Mouse (Mus musculus): ENCODE data around the gene Faim2.

Faim2 gene

DNA sequence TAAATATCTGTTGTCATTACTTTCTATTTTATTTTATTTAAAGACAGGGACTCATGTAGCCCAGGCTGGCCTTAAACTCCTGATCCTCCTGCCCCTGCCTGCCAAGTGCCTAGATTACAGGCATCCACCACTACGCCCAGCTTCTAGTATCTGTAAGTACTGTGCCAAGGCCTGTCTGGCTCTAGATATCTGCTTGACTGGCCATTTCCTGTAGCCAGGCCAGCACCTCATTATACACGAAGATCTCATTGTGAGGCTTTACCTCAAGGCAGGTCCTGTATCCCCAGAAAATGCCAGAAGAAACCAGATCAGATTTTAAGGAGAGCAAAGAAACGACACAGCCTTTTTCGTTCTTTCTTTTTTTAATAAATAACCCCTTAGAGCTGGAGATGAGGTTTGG is 58.2 kb downstream of the Faim2 start:
- no peak for DNase-seq (ENCODE audit: extremely low read depth, low read depth, low spot score)

- no peak for DNase-seq (ENCODE audit: extremely low read depth, low read depth, low spot score)
Observed at GRCm38 (mm10) chr15:99469067-99469466, 58.9 kb downstream of the Faim2 start.

DNA sequence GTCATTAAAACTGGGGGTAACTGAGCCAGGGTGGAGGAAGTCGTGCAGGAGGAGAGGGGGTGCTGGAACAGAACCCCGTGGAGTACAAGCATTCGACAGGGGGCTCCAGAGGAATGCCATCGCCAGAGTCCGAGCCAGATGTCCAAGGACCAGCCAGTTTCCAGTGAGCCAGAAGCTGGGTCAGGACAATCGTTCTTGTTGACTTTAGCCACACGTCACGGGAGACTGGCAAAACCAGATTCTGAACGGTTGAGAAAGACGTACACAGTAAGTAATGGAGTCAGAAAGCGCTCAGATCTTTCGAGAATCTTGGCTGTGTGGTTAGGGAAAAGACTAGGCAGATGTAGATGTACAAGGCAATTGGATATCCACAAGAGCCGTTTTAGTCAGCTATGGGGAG is 64.8 kb downstream of the Faim2 start:
- DNase-seq (ENCODE audit: extremely low read depth, low read depth, low spot score), result no peak

DNA sequence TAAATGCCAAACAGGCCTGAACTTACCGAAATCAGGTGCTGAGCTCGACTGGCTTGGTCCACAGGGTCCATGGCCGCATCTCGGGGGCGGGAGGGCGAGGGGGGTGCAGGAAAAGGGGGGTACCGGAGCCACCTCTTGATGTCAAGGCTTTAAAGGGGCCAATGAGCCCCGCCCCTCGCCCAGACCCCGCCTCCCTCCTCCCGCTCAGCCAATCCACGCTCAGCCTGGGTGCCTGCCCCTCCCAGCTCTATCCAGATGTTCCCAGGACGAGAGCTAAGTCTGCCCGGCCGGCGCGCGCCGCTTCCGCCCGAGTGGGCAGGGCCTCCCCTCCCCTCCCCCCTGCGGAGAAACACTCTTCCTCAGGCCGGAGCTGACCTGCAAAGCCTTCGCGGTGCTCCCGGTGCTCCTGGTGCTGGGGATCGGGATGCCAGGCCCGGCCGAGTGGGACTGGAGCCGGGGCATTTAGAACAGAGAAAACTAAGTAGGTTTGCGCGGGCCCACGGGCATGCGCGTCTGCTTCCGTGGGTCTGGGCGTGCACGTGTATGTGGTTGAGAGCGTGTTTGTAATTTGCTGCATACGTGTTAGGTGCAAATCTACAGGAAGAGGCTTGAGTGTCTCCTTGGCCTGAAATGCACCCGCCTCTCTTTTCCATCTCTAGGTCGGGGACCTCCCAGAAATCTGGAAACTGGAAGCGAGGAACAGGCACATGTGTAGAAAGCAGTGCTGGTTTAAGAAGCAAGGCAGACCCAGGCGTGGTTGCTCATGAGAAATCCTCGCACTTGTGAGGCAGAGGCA is 70.2 kb downstream of the Faim2 start, which contains the start of gene Nckap5l:
Gene Nckap5l (minus strand): TSS at position 143 of the 796 bp plus-strand sequence.
- DNase-seq (ENCODE audit: extremely low read depth, low read depth, low spot score), result no peak

DNA sequence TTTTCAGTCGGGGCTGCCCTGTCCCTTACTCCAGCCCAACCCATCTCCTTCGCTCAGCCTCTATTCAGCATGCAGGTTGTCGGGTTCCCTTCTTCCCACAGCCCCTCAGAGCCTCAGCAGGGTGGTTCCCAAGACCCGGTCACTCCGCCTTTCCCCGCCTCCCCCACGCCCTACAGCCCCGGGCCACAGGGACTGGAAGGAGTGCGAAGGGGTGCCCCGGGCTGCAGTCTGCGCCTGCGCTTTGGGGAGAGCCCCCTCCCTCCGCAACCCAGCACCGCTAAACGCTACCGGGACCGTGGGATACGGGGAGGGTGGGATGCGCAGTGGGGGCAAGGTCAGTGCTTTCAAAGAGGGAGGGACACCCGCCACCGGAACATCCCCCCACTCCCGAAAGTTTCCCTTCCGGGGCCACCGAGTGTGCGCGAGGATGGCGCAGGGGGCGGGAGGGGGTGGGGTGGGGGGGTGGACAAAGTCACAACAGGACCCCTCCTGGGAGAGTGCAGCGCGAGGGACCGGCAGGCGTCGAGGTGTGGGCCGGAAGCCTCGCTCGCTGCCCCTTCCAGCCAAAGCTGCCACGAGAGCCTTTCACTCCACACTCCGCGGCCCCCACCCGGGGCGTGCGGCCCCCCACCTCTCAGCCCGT is 70.9 kb downstream of the Faim2 start:
- DNase-seq (ENCODE audit: extremely low read depth, low read depth, low spot score), result no peak

DNA sequence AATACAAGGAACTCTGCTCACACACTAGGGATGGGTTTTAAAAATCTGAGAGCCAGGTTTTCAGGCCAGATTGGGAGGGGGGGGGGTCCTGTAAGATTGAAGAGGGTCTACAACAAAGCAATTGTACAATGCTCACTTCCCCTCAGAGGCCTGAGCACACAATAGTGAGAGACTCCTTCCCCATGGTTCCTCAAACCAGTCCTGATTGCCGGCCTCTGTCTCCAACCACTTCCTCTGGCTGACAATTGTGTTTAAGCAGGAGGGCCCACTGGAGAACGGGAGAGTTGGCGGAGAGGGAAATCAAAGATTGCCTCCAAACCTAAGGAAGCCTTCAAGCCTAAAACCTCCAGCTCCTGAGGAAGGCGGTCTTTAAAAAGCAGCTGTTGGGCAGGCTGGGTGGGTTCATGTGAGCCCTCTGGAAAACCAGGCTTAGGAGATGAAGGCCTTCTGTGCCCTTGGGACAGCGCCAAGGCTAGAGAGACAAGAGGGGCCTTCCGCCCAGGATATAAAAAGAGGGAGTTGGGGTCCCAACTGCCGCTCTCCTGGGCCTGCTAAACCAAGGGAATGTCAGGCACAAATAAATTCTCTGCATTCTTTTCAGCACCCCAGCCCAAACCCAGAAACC is 71.5 kb downstream of the Faim2 start:
- no peak for DNase-seq (ENCODE audit: extremely low read depth, low read depth, low spot score)

- DNase-seq (ENCODE audit: extremely low read depth, low read depth, low spot score), result no peak
Observed at GRCm38 (mm10) chr15:99455415-99455814, 72.5 kb downstream of the Faim2 start.

GRCm38 (mm10) chr15:99454585-99455279 is 73.2 kb downstream of the Faim2 start:
- DNase-seq (ENCODE audit: extremely low read depth, low read depth, low spot score), result no peak

DNA sequence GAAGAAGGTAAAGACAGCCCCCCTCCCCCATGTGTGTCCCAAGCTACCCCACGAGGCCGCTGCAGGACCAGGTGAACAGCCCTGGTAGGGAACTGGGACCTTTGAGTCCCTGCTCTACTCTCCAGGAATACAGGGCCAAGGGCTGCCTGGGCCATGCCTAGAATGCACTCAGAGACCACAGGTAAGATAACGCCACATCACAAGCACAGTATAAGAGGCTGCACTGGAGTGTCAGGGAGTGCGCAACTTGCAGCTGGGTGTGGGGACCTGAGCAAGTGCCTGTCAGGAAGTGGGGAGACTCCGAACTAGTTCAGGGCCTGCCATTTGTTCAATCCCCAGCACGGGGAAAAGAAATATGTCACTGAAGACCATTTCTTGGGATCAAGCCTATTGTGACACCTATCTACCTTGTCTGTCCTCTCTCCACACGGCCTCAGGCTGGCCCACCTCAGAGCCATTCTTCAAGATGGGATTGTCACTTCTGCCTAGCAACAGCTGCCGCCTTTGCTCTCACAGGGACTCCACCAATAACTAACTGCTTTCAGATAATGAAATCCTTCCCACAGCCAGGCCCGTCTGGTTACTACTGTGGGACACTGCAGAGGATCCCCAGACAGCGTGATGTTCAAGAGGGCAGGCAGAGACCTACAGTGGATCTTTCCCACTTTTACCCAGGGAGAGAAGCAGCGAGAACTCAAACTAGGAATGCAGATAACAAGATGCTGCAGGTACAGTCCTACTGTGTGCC is 74.6 kb downstream of the Faim2 start:
- no peak for DNase-seq (ENCODE audit: extremely low read depth, low read depth, low spot score)

GRCm38 (mm10) chr15:99449751-99450280 is 78.1 kb downstream of the Faim2 start:
- no peak for DNase-seq (ENCODE audit: extremely low read depth, low read depth, low spot score)

DNA sequence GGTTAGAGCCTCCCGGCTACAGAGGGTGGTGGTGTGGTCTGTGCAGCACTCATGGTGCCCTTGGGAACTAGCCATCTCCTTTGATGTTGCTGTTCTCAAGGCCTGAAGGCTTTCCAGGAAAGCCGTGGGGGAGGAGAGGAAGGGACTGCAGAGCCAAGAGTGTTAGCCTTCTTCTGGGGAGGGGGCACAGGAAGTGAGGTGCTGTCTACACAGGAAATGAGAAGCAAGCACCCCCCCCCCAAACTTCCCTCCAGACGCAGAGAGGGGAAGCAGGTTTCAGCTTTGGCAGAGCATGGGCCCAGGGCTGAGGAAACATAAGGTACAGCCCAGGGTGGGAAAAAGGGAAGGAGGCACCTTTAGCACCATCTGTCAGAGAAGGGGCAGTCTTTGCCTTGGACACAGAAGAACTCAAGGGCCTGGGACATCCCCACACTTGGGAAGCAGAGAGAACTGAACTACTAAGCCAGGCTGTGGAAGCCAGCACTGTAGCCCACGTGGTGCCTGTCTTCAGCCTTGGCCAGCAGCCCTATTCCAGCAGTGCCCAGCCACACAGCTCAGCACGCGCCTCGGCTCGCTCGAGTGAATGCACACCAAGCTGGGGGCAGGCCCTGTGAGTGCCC is 78.7 kb downstream of the Faim2 start:
- no peak for DNase-seq (ENCODE audit: extremely low read depth, low read depth, low spot score)
